Mouse (Mus musculus) cortical plate, adult 2 months (tissue): ENCODE measurements around the gene Gm11116. TPM values are rescaled to one million over a fixed set of nuclear protein-coding genes. Genes with fewer than 3 reads are reported as not detected.
"Not testable (repeated sequence)": the region's sequence is repeated elsewhere in the genome, so short reads cannot be mapped to it uniquely, and the experiment has no call there.

ENCODE experiments used
- H3K27ac ChIP-seq: fragments of 200-500 bp; 2 replicates; pipeline ENCODE4 v1.5.1; 2012; ENCODE audit warnings: low read length, control low read depth, inconsistent platforms; ENCODE audit not compliant: insufficient read depth
- H3K4me1 ChIP-seq: fragments of 200-500 bp; 2 replicates; pipeline ENCODE4 v1.6.1; 2011; ENCODE audit warnings: low read length; ENCODE audit not compliant: control insufficient read depth, insufficient read depth
- H3K4me3 ChIP-seq: fragments of 200-500 bp; 2 replicates; pipeline ENCODE4 v1.5.1; 2011; ENCODE audit warnings: mild to moderate bottlenecking, low read length, control low read depth; ENCODE audit not compliant: insufficient read depth
- CTCF ChIP-seq: fragments of 200-500 bp; IDR thresholded peaks from 2 replicates; pipeline ENCODE4 v1.5.1; 2011; ENCODE audit warnings: mild to moderate bottlenecking, control low read depth, low read length; ENCODE audit not compliant: insufficient read depth; ENCODE audit errors: extremely low read depth
- POLR2A ChIP-seq: fragments of 200-500 bp; IDR thresholded peaks from 2 replicates; pipeline ENCODE4 v1.6.1; 2011; ENCODE audit warnings: mild to moderate bottlenecking, low read length, control low read depth; ENCODE audit not compliant: insufficient read depth; ENCODE audit errors: extremely low read depth
- polyA plus RNA-seq: library from polyadenylated mRNA; depleted of rRNA; stranded (reverse); fragments of >200 nt; gene quantifications from 2 replicates; pipeline ENCODE4 v1.2.3, GENCODE M21; 2012; rRNA removed

Gene Gm11116
- polyA plus RNA-seq: not detected in 2 replicates

DNA sequence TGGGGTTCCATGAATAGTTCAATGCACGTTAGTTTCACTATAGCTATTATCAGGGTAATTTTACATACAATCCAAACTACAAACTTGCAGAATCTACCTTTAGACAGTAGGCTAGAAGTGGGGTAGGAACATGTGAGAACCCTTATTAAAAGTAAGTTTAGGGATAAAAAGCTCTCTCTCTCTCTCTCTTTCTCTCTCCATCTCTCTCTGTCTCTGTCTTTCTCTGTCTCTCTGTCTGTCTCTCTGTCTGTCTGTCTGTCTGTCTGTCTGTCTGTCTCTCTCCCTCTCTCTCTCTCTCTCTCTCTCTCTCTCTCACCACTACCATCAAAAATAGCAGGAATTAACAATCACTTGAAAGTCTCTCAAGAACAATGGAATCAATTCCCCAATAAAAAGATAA lies at the start of gene Gm11116:
Gene Gm11116, minus strand, starts transcription at position 101 of the 400 bp plus-strand sequence.
- Histone ChIP-seq H3K4me3 (no peak within 1 kb of the TSS), H3K27ac (no peak within 1 kb of the TSS), H3K4me1 (no peaks in the 10 kb centered on the region)
- TF ChIP-seq POLR2A: no peak
- no peak for TF ChIP-seq CTCF

DNA sequence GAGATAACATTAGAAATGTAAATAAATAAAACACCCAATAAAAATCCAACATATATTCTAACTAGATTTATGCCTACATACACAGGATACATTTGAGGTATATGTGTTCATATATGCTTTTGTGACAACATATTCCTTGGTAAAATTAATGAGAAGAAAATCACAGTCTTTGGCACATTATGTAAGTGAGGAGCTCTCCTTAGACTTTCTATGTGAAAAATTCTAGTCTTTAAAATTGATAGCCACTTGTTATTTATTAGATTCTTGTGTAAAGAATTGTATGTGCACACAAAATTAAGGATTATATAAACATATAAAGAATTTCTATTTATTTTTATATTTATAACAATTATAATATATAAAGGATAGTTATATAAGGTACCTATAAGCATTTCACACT lies 42.7 kb upstream of the Gm11116 start, which contains the start of gene Gm11115:
Gene Gm11115, minus strand, starts transcription at position 101 of the 400 bp plus-strand sequence.
- H3K4me3 ChIP-seq: no peak within 1 kb of the TSS
- no peak for TF ChIP-seq CTCF
- TF ChIP-seq POLR2A: no peak
- no peak within 1 kb of the TSS for H3K27ac ChIP-seq
- no peaks in the 10 kb centered on the region for H3K4me1 ChIP-seq

DNA sequence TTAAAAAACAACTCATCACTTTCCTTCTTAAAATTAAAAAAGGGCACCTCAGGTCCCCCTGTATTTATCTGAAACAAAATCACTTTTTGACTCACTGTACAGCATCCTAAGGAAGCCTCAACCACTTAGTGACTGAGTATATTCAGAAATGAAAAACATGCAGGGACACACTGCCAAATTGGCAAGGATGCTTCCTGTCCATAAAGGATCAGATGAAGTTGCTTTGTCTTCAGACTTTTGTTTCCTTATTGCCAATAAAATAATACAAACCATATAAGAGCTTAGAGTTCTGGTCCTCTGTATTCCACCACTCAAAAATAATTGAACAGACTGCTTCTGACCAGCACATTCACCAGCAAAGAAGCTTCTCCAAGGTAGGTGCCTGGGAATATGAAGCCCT lies 25.1 kb downstream of the Gm11116 start, which contains the start of gene Smr2:
Gene Smr2, plus strand, starts transcription at position 301 of the 400 bp plus-strand sequence.
- H3K27ac ChIP-seq, H3K4me1 ChIP-seq, H3K4me3 ChIP-seq: not testable (repeated sequence)

Other genes starting within 250 kb of the Gm11116 start
- gene Odam, start 226.5 kb downstream of the Gm11116 start, polyA plus RNA-seq: not detected in 2 replicates
- gene Csn3, start 186.0 kb downstream of the Gm11116 start, polyA plus RNA-seq: not detected in 2 replicates
- not detected in 2 replicates for gene 2310003L06Rik, start 142.1 kb downstream of the Gm11116 start, polyA plus RNA-seq
- not detected in 2 replicates for gene Gm28434, start 142.0 kb downstream of the Gm11116 start, polyA plus RNA-seq
- gene Cabs1, start 132.1 kb downstream of the Gm11116 start, polyA plus RNA-seq: not detected in 2 replicates
- gene Smr3a, start 109.0 kb downstream of the Gm11116 start, polyA plus RNA-seq: not detected in 2 replicates
- gene Smr2, start 25.0 kb downstream of the Gm11116 start, polyA plus RNA-seq: not detected in 2 replicates
- not detected in 2 replicates for gene Gm11115, start 42.6 kb upstream of the Gm11116 start, polyA plus RNA-seq
- gene Gm7714, start 157.4 kb upstream of the Gm11116 start, polyA plus RNA-seq: not detected in 2 replicates
- not detected in 2 replicates for gene Prol1, start 205.8 kb upstream of the Gm11116 start, polyA plus RNA-seq